Mouse (Mus musculus) 3134 (cell line): ENCODE results near the gene Prlr.

Experiments
- DNase-seq: peaks from one replicate; pipeline ENCODE4 v3.0.0-alpha.2; 2011; ENCODE audit warnings: low spot score; ENCODE audit not compliant: insufficient read length; ENCODE audit errors: extremely low read depth

The Prlr gene

DNA sequence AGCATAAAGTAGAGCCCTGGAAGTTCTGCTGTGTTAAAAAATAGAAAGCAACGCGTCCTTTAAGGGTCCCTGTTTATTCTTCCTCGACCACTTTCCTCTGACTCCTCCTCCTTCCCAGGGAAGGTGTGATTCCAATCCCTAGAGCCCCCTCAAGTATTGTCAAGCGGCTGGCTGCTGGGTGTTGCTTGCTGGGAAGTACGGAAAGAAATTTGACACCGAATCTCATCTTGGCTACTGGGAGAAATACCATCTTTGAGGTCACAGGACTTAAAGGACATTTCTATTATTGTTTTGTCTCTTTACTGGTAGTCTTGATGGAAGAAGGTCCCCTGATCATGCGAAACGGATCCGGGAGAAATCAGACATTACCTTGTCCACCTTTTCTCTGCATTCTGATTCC lies at the start of gene Prlr:
Gene Prlr (plus strand): TSS at position 156 of the 400 bp plus-strand sequence.
- DNase-seq: no peak

DNA sequence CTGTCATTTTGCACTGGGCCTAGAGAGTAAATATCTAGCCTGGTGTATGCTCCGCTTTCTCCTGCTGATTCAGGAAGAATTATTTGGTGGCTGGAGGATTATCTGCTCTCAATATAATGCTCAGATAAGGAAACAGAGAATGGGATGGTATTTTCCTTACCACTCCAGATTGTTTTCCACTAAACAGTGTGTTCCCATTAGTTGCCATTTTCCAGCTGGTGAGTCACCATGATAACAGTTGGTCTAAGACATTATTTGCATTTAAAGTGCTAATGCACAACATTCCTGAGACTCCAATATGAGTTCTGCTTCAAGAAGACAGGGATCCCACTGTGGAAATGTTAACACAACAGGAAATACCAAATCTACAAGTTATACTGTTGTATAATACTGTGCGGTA lies 43.3 kb upstream of the Prlr start:
- no peak for DNase-seq

GRCm38 (mm10) chr15:10134889-10135288 lies 42.1 kb upstream of the Prlr start:
- no peak for DNase-seq

DNA sequence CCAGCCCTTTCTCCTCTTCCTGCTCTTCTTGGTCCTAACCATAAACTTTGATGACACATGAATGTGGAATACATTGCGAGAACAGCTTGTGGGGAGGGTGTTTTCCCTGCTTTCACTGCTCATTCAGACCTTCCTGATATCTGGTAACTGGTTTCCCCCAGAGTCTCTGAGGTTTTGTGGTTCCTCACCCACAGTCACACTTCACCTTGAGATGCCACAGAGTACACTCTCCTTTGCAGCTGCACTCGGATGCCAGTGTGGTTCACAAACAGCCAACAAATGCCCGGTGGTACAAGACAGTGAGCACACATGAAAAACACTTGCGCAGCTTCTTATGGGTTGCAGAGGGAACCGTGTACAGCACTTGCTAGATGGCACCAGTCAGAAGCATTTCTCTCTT lies 32.5 kb upstream of the Prlr start:
- DNase-seq: no peak

DNA sequence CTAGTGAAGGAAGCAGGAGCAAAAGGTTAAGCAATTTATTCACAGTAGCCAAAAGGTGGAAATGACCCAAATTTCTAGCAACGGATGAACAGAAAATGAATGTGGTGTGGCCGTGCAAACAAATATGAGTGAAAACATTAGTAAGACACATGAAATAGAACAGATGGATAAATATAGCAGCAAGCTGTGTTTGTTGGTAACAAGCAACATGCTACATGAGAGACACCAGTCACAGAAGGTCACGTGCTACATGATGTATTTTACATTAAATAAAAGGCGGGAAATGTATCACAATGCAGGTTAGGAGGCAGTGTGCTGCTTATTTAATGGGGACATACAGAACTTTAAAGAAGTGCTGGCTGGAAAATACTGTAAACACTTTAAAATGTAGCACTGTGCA lies 28.8 kb upstream of the Prlr start:
- DNase-seq: no peak

DNA sequence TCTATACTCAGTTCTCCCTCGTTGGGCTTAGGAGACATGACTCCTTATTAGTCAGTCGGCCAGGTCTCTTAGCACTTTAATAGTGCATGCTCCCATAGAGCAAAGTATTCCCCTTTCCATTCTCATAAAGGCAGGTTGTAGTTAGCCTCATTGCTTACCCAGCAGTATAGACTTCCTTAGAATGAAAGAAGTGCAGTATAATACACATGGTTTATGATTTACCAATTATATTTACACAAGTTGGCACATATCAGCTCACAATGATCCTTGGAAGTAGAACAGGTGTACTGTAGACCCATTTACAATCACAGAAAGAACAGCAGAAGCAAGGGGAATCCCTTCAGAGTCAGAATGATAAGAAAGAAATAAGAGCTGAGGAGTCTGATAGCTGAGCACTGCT lies 16.4 kb upstream of the Prlr start:
- no peak for DNase-seq

- no peak for DNase-seq
Observed at GRCm38 (mm10) chr15:10175078-10175477, 2.0 kb upstream of the Prlr start.

- DNase-seq: no peak
Observed at GRCm38 (mm10) chr15:10175656-10176055, 1.4 kb upstream of the Prlr start.

GRCm38 (mm10) chr15:10177519-10178130 lies 587 bp downstream of the Prlr start:
- peak; percentile 5 for DNase-seq

GRCm38 (mm10) chr15:10178131-10178566 lies 1.1 kb downstream of the Prlr start:
- DNase-seq: no peak

DNA sequence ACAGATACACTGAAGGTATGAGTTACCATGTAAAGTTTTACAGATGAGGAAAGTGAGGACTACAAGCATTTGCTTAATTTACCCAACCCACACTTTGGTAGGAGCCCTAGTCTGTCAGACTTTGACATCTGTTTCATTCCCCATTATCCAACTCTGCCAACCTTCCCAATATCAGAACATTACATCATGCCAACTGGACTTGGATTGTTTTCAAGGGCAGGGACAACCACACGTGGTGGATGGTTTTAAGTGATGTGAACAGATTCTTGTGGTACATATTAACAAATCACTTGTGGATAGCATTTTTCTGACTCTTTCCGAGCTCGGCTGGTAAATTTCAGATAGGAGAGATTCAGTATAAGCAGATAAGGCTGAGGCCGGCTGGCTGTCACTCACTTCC lies 3.7 kb downstream of the Prlr start:
- no peak for DNase-seq

- DNase-seq: no peak
Observed at GRCm38 (mm10) chr15:10192101-10192630, 15.1 kb downstream of the Prlr start.

DNA sequence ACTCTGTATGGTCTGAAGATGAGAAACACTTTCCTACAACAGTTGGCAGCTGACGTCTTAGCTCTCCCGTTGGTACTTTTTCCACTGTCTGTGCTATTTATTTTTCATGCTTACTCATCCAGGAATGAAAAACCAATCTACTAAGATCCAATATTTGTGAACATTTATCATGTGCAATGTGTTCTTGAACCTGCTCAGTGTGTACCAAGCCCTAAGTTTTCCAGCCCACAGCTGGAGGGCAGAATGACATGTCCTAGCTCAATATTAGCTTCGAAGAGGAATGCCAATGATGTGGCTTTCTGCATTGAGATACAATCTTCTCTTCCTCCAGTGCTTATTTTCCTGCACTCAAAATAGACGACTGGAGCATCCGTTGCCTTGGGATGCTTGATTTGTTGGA lies 24.0 kb downstream of the Prlr start:
- DNase-seq: no peak

DNA sequence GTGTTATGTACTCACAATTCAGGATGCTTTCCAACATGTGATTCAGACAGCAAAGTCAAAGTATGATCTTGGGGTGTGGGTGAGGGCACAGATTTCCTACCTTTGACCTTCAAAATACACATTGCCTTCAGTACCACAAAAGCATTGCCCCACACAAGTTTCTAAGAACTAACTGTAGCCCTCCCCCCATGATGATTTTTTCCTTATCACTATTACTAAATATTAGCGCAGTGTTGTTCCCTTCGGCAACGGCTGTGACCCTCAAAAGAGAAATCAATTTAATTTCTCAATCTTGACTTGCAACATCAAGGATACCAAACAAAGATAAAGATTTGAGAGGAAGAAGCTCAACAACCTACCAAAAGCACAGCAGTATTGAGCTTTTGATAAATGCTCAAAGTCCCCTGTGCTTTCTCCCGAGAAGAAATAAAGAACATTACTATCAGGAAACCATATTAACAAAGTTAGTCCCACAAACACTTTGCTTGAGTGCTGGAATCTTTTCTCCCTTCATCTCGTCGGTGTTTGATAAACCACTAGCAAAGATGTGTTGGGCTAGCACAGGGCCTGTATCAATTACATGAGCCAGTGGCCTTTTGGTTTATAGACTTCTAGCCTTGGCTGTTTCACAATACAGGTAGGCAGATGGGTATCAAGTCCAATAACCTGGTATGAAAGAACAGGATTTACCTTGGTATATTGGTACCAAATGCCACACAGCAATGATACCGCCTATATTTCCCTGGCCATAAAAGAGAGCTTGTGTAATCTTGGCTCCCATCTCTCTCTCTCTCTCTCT lies 25.7 kb downstream of the Prlr start:
- no peak for DNase-seq

GRCm38 (mm10) chr15:10210261-10210770 lies 33.3 kb downstream of the Prlr start:
- no peak for DNase-seq

DNA sequence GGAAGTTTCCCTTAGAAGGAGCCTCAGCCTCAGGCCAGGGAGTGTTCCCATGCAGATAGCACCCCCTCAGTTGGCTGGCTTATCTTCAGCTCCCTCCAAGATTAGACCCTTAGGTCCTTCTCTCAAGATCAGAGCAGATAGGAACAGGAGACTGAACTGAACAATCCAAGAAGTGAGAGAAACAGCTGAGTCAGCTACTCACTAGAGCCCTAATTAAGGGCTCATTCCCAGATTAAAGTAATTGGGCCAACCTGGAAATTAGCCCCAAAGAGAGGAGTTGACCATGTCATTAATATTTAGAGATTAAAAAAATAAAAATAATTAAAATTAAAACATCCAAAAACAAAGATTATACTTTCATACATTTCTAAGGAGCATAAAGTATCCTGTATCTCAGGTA lies 35.0 kb downstream of the Prlr start:
- DNase-seq: no peak

DNA sequence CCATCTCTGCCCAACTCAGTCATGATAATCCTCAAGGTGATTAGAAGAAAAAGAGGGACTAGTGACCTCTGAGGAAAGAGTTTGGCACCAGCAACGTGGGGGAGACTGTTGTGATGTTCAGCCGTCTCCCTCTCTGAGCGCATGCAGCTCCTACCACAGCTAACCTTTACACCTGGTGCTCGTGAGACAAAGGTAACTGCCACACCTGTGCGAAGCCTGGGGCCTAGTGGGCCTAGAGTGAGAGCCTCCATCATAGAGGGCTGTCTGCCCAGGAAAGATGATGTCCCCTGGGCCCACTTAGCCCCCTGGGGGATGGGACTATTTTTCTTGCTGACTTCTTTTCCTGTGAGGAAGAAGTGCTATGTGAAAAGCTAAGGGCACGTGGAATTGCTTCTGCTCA lies 36.2 kb downstream of the Prlr start:
- DNase-seq: no peak

- no peak for DNase-seq
Observed at GRCm38 (mm10) chr15:10213710-10214109, 36.7 kb downstream of the Prlr start.

GRCm38 (mm10) chr15:10215719-10216118 lies 38.7 kb downstream of the Prlr start:
- no peak for DNase-seq

DNA sequence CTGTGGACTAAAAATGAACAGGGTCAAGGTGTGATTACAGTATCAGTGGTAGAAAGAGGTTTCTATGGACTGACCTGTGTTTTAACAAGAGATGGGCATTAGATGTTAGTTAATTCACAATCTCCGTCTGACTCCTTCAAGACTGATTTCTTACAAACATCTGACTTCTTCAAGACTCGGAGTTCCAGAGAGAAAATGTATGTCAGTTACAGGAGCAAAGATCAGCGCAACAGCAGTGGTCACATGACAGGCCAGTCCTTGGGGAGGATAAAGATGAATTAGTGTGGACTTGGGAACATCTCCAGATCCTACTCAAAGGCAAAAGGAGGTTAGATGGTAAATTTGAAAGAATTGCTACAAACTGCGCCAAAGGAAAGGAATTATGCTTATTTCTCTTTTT lies 39.2 kb downstream of the Prlr start:
- DNase-seq: no peak

DNA sequence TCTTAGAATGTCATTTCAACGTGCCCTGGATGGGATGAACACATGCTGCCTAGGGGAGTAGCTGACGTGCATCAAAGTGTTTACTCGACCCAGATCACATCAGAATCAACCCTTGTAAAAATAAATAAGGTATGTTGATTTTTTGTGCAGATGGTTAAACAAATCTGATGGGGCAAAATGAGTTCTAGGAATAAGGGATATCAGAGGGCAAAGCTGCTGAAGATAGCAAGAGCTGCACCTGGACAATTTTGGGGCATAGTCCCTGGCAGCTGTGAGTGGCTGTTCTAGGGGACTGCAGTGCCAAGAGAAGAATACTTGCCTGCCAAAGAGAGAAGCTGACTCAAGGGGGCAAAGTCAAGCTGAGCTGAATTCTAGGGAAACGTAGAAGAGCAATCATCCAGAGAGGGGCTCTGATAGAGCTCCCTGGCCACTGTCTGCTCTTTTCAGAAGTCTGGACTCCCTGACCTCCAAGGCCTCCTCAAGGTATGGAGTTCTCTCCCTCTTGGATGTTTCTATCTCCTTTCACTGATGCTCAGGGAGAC lies 46.6 kb downstream of the Prlr start:
- DNase-seq: no peak

- DNase-seq: no peak
Observed at GRCm38 (mm10) chr15:10225701-10226100, 48.7 kb downstream of the Prlr start.
